Mouse (Mus musculus): ENCODE measurements around the gene Polr2e. TPM values are rescaled to one million over a fixed set of nuclear protein-coding genes. Genes with fewer than 3 reads are reported as not detected.

Polr2e gene
- polyA plus RNA-seq, 1 experiment from 2014 or later, result 182 TPM

DNA sequence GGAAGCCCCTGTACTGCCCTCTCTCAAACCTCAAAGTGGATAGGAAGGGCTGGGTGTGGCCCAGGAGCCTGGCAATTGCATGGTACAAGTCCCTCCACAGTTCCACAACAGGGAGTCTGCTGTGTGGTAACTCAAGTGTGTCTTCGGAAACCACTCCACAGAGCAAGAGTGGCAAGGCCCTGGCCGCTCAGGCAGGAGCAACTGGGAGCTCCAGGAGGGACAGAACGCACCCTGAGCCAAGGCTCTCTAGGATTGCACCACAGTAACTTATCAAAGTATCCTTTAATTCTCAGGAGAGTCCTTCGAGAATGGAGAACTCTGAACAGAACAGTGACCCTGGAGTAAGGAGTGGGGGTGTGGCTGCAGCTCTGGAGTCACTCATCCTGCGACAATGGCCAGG is 3.9 kb downstream of the Polr2e start:
- H3K27ac ChIP-seq (ENCODE audit: low read depth, low read length), result peak overlapping the region; percentile 22; the same call in 1 of the 2 replicates
- H3K4me2 ChIP-seq, result no peak overlapping the region
- ATAC-seq (replicated peaks; ENCODE audit: insufficient number of reproducible peaks, low FRiP score, low TSS enrichment), result no peak
- 88% methylated on average over 5 of the region's 5 CpGs for WGBS (ENCODE audit: insufficient replicate concordance)
- no peaks in the 10 kb centered on the region for H3K27me3 ChIP-seq (ENCODE audit: control insufficient read depth, insufficient read depth, low read length)
- peaks cover 44% of the 10 kb centered on the region for H3K4me1 ChIP-seq (ENCODE audit: control insufficient read depth, insufficient read depth, low read length)
- no peak overlapping the region for H3K4me3 ChIP-seq (ENCODE audit: low read depth, low read length)
- peak overlapping the region; percentile 39; the same call in 1 of the 2 replicates for H3K9ac ChIP-seq (ENCODE audit: low read depth, low read length)
- H3K9me3 ChIP-seq (replicated peaks; ENCODE audit: control insufficient read depth, low read length), result no peaks in the 10 kb centered on the region
- peaks cover 22% of the 10 kb centered on the region for H3K36me3 ChIP-seq (ENCODE audit: control insufficient read depth, insufficient read depth, low read length)

GRCm38 (mm10) chr10:80035148-80035547 is 4.4 kb downstream of the Polr2e start:
- H3K4me2 ChIP-seq, result no peak overlapping the region
- peaks cover 44% of the 10 kb centered on the region for H3K4me1 ChIP-seq (ENCODE audit: control insufficient read depth, insufficient read depth, low read length)
- no peak for ATAC-seq (replicated peaks; ENCODE audit: insufficient number of reproducible peaks, low FRiP score, low TSS enrichment)
- WGBS (ENCODE audit: insufficient replicate concordance), result 77% methylated on average over 8 of the region's 8 CpGs
- H3K27me3 ChIP-seq (ENCODE audit: control insufficient read depth, insufficient read depth, low read length), result no peaks in the 10 kb centered on the region
- peak overlapping the region; percentile 39; the same call in 1 of the 2 replicates for H3K9ac ChIP-seq (ENCODE audit: low read depth, low read length)
- H3K4me3 ChIP-seq (ENCODE audit: low read depth, low read length), result no peak overlapping the region
- H3K9me3 ChIP-seq (replicated peaks; ENCODE audit: control insufficient read depth, low read length), result no peaks in the 10 kb centered on the region
- H3K27ac ChIP-seq (ENCODE audit: low read depth, low read length), result peak overlapping the region; percentile 22
- H3K36me3 ChIP-seq (ENCODE audit: control insufficient read depth, insufficient read depth, low read length), result peaks cover 22% of the 10 kb centered on the region

DNA sequence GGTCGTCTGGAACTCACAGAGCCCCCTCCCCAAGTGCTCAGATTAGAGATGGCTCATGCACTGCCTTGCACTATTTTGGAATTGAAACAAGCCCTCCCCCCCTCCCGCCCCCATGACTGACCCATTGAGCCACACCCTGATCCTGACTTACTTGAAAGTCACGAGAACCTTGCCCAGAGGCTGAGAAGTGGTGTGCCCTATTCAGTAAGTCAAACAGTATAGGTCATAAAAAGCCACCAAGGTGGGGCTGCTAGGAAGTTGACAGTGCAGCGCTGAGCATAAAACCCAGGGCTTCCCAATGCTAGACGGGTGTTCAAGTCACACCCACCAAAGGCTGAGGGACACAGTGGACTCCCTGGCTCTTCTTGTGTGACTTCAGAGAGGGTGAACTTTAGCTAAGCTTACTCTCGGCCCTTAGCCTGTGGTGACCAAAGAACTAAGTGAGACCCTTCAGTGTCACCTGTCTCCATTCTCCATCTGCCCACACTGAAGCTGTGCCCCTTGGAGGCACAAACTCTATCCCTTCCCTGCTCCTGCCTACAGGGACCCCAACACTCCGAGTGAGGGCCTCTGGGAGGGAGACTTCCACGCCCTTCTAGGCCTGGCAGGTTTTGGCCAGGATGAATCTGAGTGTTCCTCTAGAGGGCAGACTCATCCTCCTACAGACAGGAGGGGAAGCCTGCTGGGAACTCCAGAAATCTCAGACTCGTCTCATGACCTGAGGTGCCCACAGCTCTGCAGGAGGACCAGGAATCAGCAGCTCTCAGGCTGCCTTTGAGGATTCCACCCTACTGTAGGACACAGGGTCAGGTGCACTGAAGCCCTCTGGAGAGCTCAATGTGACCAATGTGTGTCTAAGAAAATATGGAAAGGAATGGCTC is 5.8 kb downstream of the Polr2e start:
- no peak for ATAC-seq (replicated peaks; ENCODE audit: insufficient number of reproducible peaks, low FRiP score, low TSS enrichment)
- Histone ChIP-seq H3K4me3 (ENCODE audit: low read depth, low read length) (no peak overlapping the region), H3K9me3 (replicated peaks; ENCODE audit: control insufficient read depth, low read length) (no peaks in the 10 kb centered on the region), H3K4me1 (ENCODE audit: control insufficient read depth, insufficient read depth, low read length) (peaks cover 41% of the 10 kb centered on the region), H3K27ac (ENCODE audit: low read depth, low read length) (peak overlapping the region; percentile 51), H3K9ac (ENCODE audit: low read depth, low read length) (peak overlapping the region; percentile 39; the same call in 1 of the 2 replicates), H3K27me3 (ENCODE audit: control insufficient read depth, insufficient read depth, low read length) (no peaks in the 10 kb centered on the region), H3K36me3 (ENCODE audit: control insufficient read depth, insufficient read depth, low read length) (peaks cover 22% of the 10 kb centered on the region), H3K4me2 (peak overlapping the region; percentile 7)
- WGBS (ENCODE audit: insufficient replicate concordance), result 24% methylated on average over 9 of the region's 9 CpGs

DNA sequence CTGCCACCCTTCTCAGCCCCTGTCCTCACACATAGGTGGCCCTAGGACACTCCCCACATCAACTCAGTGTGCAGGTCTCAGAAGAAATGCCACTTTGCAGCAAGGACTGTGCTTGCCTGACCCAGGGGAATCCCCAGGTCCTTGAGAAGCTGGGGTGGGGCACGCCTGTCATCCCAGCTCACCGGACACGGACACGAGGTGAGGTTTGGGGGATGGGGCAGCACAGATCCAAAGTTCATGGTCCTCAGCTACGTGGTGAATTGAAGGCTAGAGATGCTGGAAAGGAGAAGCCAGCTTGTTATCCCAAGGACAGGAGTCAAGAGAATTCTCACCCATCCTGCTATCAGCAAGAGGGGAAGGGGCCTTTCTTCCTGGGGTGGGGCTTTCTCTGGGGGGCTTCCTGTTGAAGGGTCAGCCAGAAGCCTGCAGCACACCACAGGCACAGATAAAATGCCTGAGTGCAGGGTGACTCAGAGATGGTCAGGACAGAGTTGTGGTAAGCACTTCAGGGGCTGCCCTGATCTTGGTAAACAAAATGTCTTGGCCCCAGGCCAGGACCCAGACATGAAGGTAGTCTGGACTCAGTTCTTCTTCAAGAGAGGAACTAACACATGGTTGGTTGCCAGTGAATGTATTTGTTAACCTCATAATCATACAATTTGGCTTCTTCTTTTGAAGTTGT is 6.7 kb downstream of the Polr2e start:
- 9% methylated on average over 5 of the region's 5 CpGs for WGBS (ENCODE audit: insufficient replicate concordance)
- Histone ChIP-seq H3K27me3 (ENCODE audit: control insufficient read depth, insufficient read depth, low read length) (no peaks in the 10 kb centered on the region), H3K9me3 (replicated peaks; ENCODE audit: control insufficient read depth, low read length) (no peaks in the 10 kb centered on the region), H3K4me2 (peak overlapping the region; percentile 7), H3K27ac (ENCODE audit: low read depth, low read length) (peak overlapping the region; percentile 51), H3K36me3 (ENCODE audit: control insufficient read depth, insufficient read depth, low read length) (peaks cover 20% of the 10 kb centered on the region), H3K9ac (ENCODE audit: low read depth, low read length) (no peak overlapping the region), H3K4me1 (ENCODE audit: control insufficient read depth, insufficient read depth, low read length) (peaks cover 32% of the 10 kb centered on the region), H3K4me3 (ENCODE audit: low read depth, low read length) (no peak overlapping the region)
- ATAC-seq (replicated peaks; ENCODE audit: insufficient number of reproducible peaks, low FRiP score, low TSS enrichment), result peak; percentile 67

- Histone ChIP-seq H3K4me3 (ENCODE audit: low read depth, low read length) (no peak overlapping the region), H3K27ac (ENCODE audit: low read depth, low read length) (no peak overlapping the region), H3K9ac (ENCODE audit: low read depth, low read length) (no peak overlapping the region), H3K4me1 (ENCODE audit: control insufficient read depth, insufficient read depth, low read length) (peaks cover 30% of the 10 kb centered on the region), H3K9me3 (replicated peaks; ENCODE audit: control insufficient read depth, low read length) (no peaks in the 10 kb centered on the region), H3K36me3 (ENCODE audit: control insufficient read depth, insufficient read depth, low read length) (peaks cover 5% of the 10 kb centered on the region), H3K27me3 (ENCODE audit: control insufficient read depth, insufficient read depth, low read length) (no peaks in the 10 kb centered on the region), H3K4me2 (no peak overlapping the region)
- ATAC-seq (replicated peaks; ENCODE audit: insufficient number of reproducible peaks, low FRiP score, low TSS enrichment), result no peak
- 81% methylated on average over 17 of the region's 17 CpGs for WGBS (ENCODE audit: insufficient replicate concordance)
Observed at GRCm38 (mm10) chr10:80030736-80031135, 8.9 kb downstream of the Polr2e start.

DNA sequence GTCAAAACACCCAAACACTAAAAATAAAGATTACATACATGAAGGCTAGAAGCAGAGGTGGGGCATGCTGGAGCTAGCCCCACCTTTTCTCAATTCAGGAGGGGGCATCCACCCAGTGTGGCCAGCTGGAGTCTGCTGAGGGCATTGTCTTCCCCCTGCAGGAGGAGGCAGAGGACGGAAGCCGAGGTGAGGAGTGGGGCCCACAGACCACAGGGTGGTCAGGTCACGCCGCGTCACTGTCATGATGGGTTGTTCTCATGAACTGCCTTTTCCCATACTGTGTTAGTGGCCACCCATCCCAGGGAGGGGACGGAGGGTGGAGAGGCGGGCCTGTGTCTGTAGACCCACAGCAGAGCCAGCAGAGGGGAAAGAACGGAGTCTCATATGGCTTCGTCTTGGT is 9.4 kb downstream of the Polr2e start:
- Histone ChIP-seq H3K36me3 (ENCODE audit: control insufficient read depth, insufficient read depth, low read length) (no peaks in the 10 kb centered on the region; the same call in 1 of the 2 replicates), H3K27ac (ENCODE audit: low read depth, low read length) (no peak overlapping the region), H3K4me1 (ENCODE audit: control insufficient read depth, insufficient read depth, low read length) (peaks cover 26% of the 10 kb centered on the region), H3K4me2 (no peak overlapping the region), H3K9me3 (replicated peaks; ENCODE audit: control insufficient read depth, low read length) (no peaks in the 10 kb centered on the region), H3K4me3 (ENCODE audit: low read depth, low read length) (no peak overlapping the region), H3K27me3 (ENCODE audit: control insufficient read depth, insufficient read depth, low read length) (no peaks in the 10 kb centered on the region), H3K9ac (ENCODE audit: low read depth, low read length) (no peak overlapping the region)
- ATAC-seq (replicated peaks; ENCODE audit: insufficient number of reproducible peaks, low FRiP score, low TSS enrichment), result no peak
- WGBS (ENCODE audit: insufficient replicate concordance), result 79% methylated on average over 9 of the region's 9 CpGs

- Histone ChIP-seq H3K9ac (ENCODE audit: low read depth, low read length) (no peak overlapping the region), H3K4me3 (ENCODE audit: low read depth, low read length) (no peak overlapping the region), H3K9me3 (replicated peaks; ENCODE audit: control insufficient read depth, low read length) (no peaks in the 10 kb centered on the region), H3K4me1 (ENCODE audit: control insufficient read depth, insufficient read depth, low read length) (peaks cover 14% of the 10 kb centered on the region), H3K27ac (ENCODE audit: low read depth, low read length) (no peak overlapping the region), H3K36me3 (ENCODE audit: control insufficient read depth, insufficient read depth, low read length) (no peaks in the 10 kb centered on the region), H3K27me3 (ENCODE audit: control insufficient read depth, insufficient read depth, low read length) (no peaks in the 10 kb centered on the region), H3K4me2 (no peak overlapping the region)
- no peak for ATAC-seq (replicated peaks; ENCODE audit: insufficient number of reproducible peaks, low FRiP score, low TSS enrichment)
- WGBS (ENCODE audit: insufficient replicate concordance), result 90% methylated on average over 13 of the region's 13 CpGs
Observed at GRCm38 (mm10) chr10:80028521-80028846, 11.1 kb downstream of the Polr2e start.

DNA sequence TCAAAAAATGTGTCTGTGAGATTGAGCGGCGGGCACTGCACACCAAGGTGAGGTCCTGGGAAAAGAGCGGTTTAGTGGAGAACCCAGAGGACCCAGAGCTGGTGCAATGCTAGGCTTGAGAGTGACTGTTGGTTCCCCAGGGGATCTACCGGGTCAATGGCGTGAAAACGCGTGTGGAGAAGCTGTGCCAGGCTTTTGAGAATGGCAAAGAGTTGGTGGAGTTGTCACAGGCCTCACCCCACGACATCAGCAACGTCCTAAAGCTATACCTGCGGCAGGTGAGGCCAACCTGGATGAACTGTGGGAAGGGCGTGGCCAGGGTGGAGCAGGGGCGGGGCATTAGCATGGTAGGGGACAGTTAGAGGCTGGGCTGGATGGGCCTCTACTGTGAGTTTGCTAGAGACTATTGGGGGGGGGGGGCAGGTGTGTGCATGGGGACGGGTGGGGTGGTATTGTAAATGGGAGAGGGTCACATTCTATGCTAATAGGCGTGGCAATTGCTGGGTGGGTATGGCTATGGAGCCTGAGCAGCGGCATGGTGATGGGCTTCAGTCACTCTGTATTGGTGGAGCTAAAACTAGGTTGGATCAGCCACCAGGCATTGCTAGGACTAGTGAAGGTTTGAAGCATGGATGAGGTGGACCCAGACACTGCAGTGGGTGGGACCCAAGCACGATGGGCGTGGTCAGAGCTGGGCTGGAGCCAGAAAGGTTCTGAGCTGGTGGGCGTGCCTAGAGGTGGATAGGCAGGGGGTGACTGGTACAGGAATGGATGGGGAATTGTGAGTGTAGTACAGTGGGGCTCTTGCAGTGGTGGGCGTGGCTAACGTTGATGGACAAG is 11.7 kb downstream of the Polr2e start:
- H3K27me3 ChIP-seq (ENCODE audit: control insufficient read depth, insufficient read depth, low read length), result no peaks in the 10 kb centered on the region
- H3K9me3 ChIP-seq (replicated peaks; ENCODE audit: control insufficient read depth, low read length), result no peaks in the 10 kb centered on the region
- peaks cover 9% of the 10 kb centered on the region for H3K4me1 ChIP-seq (ENCODE audit: control insufficient read depth, insufficient read depth, low read length)
- H3K27ac ChIP-seq (ENCODE audit: low read depth, low read length), result no peak overlapping the region
- no peaks in the 10 kb centered on the region for H3K36me3 ChIP-seq (ENCODE audit: control insufficient read depth, insufficient read depth, low read length)
- H3K9ac ChIP-seq (ENCODE audit: low read depth, low read length), result no peak overlapping the region
- 72% methylated on average over 20 of the region's 20 CpGs for WGBS (ENCODE audit: insufficient replicate concordance)
- no peak overlapping the region for H3K4me3 ChIP-seq (ENCODE audit: low read depth, low read length)
- H3K4me2 ChIP-seq, result no peak overlapping the region
- ATAC-seq (replicated peaks; ENCODE audit: insufficient number of reproducible peaks, low FRiP score, low TSS enrichment), result no peak; the same call in 1 of the 2 replicates
